ENCODE assay signal across 17 mouse cellular contexts in genomic region chr11:44106231-44106630, GRCm38 (mm10).
A peak's percentile ranks its signal among the peaks of the same experiment; 100 is the strongest.
DNase-seq lines count a peak whose midpoint lies in the region; ATAC-seq lines count a peak whose summit lies in the region.
"Had no signal": no experiment of that assay in that cellular context is flagged by ENCODE, and none has a peak within 500 bp of the region (broad histone marks: within the 10 kb centered on the region; RNA-seq: fewer than 3 reads in every experiment).

No protein-coding gene starts in this region.

- 0 out of 2 replicates have a peak, but pooled peaks have one; percentile 31 for ATAC-seq in cerebellum, adult (ENCODE audit: insufficient number of reproducible peaks, low FRiP score, low TSS enrichment)
- ATAC-seq: activated CD4-positive, CD25-positive, alpha-beta regulatory T cell, adult 4 months; CD4-positive, CD25-positive, alpha-beta regulatory T cell, adult 4 months; forebrain, embryonic 13.5 days; forebrain, embryonic 15.5 days; forebrain, postnatal 0 days; Patski had no signal

- no peak for DNase-seq in cerebellum, postnatal 4 days (ENCODE audit: low spot score in 2 of 2)
- DNase-seq in cerebellum, adult 9-10 months: peak; percentile 1
- no peak for DNase-seq in cerebellum, adult 8-10 months
- DNase-seq in cerebellum, postnatal 14 days: peak; percentile 58 to 71
- no peak for DNase-seq in cerebellum, adult 11-12 months
- no peak for DNase-seq in layer of hippocampus, adult 11-12 months (ENCODE audit: low spot score)
- DNase-seq: adrenal gland, adult 8-10 months; adrenal gland, postnatal 14 days; adrenal gland, postnatal 36 days; B cell, adult 2 months; forebrain, postnatal 0 days had no signal

Comparison
In these comparisons a context has a peak if more than half of its experiments do, and no peak if none do; other contexts are left out.
1. DNase-seq: peak in cerebellum, adult 9-10 months (single experiment) and cerebellum, postnatal 14 days (2 of 2); none in cerebellum, postnatal 4 days (0 of 2), cerebellum, adult 8-10 months (single experiment), cerebellum, adult 11-12 months (single experiment) and layer of hippocampus, adult 11-12 months (single experiment).